Mouse (Mus musculus) ovary, postnatal 36 days (tissue): ENCODE results near the gene Cbx7.
A peak's percentile ranks its signal among the peaks of the same experiment; 100 is the strongest.

Source experiments
- DNase-seq: peaks from one replicate; pipeline ENCODE4 v3.0.0; 2022; ENCODE audit warnings: low spot score, mixed read lengths

Gene Cbx7

GRCm38 (mm10) chr15:79970940-79971339, at the start of gene Cbx7:
Cbx7 (minus strand) TSS chr15:79971119.
- DNase-seq, result no peak

GRCm38 (mm10) chr15:80020516-80020915, 49.6 kb upstream of the Cbx7 start:
- DNase-seq, result no peak

GRCm38 (mm10) chr15:80019625-80020024, 48.7 kb upstream of the Cbx7 start:
- no peak for DNase-seq

- DNase-seq, result no peak
These were observed 48.3 kb upstream of the Cbx7 start for GRCm38 (mm10) chr15:80019220-80019619.

- no peak for DNase-seq
These were observed 45.8 kb upstream of the Cbx7 start for GRCm38 (mm10) chr15:80016563-80017301.

- DNase-seq, result no peak
These were observed 44.5 kb upstream of the Cbx7 start for GRCm38 (mm10) chr15:80015211-80015952.

DNA sequence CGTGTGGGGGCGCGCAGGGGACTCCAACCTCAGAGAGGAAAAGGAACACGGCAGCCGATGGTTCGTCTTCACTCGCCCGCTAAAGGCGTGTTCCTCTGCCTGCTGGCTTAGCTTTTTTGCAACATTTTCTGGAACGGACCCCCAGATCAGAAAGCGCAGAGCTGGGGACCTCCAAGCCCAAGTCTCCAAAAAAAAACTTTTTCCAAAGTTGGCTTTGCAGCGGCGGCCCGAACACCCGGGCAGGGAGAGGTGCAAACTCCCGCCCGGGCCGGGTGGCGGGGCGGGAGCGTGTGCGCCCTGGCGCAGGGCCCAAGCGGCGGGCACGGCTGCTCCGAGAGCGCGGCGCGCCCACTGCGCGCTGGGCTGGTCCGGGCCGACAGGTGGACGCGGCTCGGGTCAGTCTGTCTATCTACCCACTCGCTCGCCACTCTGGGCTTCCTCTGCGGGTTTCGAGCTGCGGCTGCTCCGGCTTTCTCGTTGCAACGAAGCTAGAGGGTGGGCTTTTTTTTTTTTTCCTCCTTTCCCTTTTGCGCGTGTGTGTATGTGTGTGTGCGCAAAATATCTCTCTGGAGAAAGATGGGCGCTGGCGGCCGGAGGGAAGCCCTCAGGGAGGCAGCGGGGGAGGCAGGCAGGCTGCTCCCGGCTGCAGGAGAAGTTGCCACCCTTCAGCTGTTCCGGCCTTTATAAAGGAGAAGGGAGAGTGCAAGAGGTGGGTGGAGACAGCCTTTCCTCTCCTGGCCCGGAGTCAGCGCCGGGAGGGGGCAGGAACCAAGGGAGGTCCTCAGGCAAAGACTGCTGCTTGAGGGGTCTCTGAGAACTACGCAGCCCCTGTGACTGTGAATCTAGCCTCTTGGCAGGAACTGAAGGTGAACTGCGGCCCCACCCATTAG, 43.6 kb upstream of the Cbx7 start, which contains the start of gene Pdgfb:
TSS of gene Pdgfb (minus strand) at position 657 of the 890 bp plus-strand sequence.
- DNase-seq, result peak; percentile 66

DNA sequence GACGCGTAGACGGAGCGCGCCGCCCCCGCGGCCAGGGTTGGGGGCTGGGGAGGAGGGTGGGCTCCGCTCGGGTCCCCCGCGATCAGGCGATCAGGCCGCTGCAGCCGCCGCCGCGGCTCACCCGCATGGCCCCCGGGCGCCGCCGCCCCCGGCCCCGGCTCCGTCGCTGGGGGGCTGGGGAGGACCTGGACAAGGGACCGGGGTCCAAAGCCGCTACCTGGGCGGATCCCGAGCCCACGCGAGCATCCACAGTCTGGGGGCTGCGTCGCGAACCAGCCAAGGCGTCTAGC, 43.1 kb upstream of the Cbx7 start:
- DNase-seq, result no peak

DNA sequence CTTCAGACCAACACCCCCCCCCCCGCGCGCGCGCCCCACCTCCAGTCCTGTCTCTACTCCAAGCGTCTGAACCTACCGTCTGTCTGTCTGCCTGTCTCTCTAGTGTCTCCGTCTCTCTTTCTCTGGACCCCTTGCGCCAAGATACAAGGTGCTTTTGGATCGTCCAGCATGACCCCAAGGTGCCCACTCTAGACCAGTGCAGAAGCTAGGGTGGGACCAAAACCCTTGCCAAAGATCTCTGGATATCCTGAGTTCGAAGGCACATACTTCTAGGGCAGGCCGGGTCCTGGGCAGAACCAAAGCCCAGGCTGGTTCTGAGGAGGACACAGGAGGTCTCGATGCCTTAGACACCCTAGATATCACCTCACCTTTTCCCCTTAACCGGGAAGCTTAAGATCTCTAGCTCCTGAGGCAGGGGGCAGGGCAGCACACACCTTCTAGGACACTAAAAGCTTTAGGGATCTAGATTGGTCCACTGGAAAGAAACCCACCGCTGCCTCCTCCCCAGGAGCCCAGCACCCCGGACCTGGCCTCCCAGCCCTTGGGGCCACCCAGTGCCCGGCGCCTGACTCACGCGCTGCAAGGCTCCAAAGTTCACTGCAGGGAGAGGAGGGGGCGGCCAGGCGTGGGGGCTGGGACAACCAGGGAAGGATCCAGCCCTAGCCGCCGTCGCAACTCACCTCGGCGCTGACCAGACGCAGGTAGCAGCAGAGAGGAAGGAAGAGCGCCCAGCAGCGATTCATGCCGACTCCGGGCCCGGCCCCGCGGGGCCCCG, 42.5 kb upstream of the Cbx7 start:
- DNase-seq, result peak; percentile 38

DNA sequence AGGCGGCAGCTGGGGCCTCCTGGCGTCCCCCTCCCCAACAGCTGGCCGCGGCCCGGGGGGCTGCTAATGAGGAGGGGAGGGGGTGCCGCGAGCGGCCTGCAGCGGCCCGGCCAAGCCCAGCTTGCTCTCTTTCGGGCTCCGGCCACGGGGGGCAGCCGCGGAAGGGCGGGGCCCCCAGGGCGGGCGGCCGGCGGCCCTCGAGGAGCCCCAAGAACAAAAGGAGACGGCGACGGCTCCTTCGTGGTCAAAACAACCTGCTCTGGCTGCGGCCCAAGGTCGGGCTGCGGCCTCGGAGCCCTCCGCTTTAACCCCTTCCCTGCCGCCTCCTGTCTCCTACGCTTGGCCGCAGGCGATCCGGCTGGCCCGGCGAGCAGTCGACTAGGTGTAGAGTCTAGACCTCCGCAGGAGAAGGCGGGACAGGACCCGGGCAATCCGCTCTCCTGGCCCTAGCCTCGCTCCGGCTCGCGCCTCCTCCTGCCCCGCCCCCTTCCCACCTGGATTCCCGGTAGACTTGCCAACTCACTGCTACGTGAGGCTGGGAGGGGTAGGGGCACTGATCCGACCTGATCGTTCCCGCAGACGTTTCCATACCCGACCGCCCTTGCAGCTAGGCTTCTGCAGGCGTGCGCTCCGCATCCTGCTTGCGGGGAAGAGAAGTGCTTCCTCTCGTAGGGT, 41.7 kb upstream of the Cbx7 start:
- peak; percentile 79 for DNase-seq

GRCm38 (mm10) chr15:80011778-80012526, 41.0 kb upstream of the Cbx7 start:
- peak; percentile 49 for DNase-seq

- DNase-seq, result no peak
These were observed 40.3 kb upstream of the Cbx7 start for GRCm38 (mm10) chr15:80011194-80011593.

- no peak for DNase-seq
These were observed 39.3 kb upstream of the Cbx7 start for GRCm38 (mm10) chr15:80010182-80010558.

DNA sequence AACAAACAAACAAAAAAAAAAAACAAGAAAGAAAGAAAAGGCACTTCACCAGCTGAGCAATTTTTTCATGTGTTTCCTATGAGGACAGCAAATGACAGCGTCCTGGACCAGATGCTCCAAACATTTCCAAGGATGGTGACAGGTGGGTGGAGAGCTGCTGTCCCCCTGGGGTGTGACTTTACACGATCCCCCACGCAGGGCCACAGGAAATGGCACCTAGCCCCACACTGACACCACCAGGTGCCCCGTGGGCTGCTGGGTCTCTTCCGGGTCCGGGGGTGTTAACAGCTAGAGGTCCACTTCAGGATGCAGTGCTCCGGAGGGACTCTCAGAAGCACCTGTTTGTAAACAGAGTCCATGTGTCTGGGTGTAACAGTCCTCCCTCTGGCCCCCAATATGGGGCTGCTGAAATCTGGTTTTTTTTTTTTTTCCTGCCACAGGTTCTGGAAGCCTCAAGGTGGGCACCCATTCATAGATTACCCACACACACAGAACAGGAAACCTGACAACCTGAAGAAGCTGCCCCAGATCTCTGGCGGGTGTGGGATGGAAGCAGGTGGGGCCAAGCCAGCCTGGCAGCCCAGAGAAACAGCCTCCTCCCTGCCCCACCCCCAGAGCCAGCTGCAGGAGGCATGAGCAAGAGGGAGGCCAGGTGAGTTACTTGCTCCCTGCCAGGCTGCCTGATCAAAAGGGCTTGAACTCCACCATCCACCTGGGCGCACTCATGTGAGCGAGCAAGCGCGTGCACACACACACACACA, 38.7 kb upstream of the Cbx7 start:
- DNase-seq, result no peak

- DNase-seq, result no peak
These were observed 37.5 kb upstream of the Cbx7 start for GRCm38 (mm10) chr15:80008461-80008860.

DNA sequence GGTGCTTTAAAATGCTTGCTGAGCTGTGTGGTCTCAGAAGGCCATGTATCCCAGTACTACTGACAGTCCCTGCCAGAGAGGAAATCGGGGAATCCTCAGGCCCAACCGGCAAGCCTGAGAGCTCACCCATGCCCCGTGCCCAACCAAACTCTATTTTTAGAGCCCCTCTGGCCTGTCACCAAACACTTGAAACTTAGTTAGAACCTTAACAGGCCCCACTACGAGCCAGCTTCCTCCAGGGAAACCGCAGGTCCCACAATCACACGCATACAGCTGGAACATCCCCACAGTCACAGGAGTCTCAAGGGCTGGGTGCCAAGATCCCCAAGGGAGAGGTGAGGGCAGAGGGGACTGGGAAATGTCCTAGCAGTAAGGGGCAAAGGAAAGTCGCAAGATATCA, 35.2 kb upstream of the Cbx7 start:
- no peak for DNase-seq

DNA sequence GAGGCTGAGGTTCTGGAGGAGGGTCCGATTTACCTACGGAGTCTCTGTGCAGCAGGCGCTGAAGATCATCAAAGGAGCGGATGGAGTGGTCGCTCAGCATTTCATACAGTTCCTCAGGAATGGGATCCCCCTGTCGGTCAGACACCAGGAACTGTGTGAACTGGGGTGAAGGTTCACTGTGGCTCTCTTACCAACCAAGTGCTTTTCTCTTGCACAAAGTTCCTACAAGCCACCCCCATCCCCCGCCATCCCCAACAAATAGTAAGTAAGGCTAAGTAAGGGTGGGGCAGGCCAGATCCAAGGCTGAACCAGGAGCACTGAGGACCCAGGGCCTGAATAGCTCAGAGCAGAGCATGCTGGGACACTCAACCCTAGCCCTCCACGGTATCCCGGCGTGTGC, 34.5 kb upstream of the Cbx7 start:
- DNase-seq, result no peak

GRCm38 (mm10) chr15:80004644-80005340, 33.9 kb upstream of the Cbx7 start:
- DNase-seq, result no peak

DNA sequence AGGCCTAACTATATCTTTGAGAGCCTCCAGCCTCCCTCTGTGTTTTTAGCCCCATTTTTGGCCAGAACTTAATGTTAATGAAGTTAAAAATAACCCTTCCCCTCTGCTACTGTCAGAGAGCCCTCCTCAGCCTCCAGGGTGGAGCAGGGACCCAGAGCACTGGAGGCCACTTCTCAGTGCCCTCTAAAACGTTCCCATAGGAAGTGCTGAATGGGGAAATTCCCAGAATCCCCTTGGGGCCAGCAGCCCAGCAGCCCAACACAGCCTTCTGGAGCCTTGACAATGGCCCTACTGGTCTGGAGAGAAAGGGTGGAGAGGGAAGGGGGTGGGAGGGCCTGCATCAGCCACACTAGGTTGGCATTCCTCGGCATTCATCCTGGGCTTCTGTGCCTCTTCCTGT, 32.7 kb upstream of the Cbx7 start:
- no peak for DNase-seq
